Mouse (Mus musculus) skeletal muscle tissue, adult 2 months (tissue): Measurements from ENCODE around the gene Aff1.

Experiments used
- DNase-seq: peaks from one replicate; pipeline ENCODE4 v3.0.0-alpha.2; 2012; ENCODE audit warnings: low read depth, low spot score

Gene Aff1

DNA sequence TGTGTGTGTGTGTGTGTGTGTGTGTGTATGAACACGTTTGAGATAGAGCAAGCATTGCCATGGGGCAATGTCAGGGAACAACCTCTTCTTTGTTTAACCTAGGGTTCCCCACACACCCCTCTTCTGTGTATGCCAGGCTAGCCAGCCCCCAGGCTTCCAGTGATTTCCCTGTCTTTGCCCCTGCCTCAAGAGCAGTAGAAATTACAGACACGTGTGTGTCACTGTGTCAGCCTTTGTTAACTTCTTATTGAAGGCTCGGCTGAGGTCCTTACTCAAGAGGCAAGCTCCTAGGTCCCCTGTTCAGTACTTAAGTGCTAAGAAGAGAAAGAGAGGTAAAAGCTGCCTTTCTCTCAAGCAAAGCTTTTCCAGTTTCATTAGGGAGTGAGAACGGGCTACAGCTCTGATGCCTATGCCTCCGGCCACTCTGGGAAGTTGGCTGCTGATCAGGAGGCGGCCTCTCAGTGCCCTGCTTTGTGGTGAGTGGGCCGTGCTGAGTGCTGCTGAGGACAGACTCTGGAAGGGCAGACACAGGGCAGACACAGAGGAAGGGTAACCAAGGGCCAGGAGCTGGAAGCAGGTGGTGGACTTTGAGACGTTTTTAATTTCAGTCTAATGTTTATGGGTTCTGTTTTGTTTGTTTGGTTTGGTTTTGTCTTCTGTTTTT lies 111.9 kb downstream of the Aff1 start:
- DNase-seq = peak; percentile 54

DNA sequence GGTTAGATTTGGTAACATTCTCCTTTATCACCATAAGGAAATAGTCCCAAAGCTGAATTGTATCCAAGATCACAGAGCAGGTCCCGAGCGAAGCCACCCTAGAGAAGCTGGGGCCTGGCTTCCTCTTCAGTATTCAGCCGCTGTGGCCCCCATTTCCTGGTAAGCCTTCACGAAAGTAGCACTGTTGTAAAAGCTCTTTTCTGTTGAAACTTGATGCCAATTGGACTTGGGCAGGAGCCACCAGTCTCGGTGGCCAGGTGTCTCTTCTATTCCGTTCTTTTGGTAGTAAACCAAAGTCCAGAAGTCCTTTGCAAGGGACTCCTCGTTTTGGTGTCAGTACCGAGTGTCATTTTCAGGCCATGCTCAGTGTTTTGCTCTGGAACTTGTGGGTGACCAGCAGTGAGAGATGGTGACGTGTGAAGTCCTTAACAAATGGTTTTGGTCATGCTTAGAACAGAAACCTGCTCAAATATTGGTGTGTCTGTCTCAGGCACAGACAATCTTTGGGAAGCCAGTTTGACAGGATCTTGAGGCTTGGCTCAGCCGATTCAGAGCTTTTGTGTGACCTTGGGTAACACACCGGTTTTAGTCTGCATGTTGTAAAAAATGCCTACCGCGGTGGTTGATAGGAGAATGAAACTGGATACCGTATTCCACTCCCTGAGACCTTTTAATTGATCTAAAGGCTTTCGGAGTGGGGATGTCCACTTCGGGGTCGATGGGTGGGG lies 114.8 kb downstream of the Aff1 start:
- no peak for DNase-seq

DNA sequence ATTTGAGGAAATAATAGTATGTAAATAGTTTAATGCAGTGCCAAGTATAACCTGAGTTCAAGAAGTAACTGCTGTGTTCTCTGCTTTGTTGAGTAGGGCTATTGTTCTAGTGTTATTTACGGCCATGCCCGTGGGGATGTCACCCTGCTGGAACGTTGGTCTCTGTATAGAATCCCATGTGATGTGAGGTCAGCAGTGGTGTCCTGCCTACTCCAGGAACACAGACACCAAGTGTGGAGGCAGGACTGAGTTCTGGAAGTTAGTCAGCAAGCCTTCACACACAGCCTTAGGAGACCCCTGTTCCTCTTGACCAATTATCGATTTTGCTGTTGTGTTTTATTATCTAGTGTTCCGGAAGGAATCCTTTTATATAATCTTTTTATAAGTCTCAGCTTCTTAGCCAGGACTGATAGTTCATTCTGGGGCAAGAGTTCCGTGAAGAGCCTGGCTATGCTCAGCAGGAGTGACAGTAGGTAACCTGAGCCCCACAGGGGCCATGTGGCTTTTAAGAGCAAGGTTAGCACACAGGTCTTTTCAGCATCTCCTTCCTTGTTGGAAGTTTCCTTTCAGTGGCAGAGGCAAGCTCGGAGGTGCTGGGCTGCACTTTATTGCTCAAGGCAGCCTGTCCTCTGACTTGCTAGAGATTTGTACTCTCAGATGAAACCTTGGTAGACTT lies 115.6 kb downstream of the Aff1 start:
- DNase-seq = peak; percentile 63

DNA sequence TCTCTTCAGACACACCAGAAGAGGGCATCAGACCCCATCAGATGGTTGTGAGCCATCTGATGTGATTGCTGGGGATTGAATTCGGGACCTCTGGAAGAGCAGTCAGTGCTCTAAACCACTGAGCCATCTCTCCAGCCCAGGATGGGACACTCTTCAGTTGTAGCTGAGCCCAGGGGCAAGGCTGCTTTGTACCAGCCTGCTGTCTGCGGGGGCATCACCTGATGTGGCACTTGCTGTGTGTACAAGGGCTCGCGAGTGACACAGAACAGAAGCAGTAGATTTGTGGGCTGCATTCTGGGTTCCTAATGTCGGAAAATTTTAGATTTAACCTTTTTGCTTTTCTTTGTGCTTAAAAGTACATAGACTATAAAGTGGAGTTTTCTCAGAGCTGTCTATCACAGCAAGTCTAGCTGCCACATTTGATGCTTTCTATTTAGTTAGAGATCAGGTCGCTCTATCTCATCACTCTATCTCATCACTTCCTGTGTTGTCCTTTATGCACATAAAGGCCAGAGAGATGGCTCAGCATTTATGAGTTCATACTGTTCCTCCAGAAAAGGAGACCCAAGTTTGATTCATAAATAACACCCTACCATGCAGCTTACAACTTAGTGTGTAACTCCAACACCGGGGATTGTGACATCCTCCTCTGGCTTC lies 117.6 kb downstream of the Aff1 start:
- no peak for DNase-seq

DNA sequence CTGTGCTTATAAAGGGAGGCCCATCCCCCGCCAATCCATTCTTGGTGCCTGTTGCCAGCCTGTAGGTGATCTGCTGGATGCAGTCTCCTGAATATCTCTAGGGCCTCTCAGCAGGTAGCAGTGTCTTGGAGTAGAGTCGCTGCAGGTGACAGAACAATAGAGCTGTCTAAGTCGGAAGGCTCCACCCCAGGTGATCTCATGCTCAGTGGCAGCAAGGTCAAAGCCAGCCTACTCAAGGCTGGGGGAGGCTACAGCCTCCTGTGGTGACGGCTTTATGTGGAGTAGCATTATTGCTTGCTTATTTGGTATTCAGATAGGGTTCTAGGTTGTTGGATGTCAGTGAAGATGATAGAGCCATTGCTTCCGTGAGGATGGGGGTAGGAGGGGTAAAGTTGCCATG lies 121.1 kb downstream of the Aff1 start:
- DNase-seq = no peak

DNA sequence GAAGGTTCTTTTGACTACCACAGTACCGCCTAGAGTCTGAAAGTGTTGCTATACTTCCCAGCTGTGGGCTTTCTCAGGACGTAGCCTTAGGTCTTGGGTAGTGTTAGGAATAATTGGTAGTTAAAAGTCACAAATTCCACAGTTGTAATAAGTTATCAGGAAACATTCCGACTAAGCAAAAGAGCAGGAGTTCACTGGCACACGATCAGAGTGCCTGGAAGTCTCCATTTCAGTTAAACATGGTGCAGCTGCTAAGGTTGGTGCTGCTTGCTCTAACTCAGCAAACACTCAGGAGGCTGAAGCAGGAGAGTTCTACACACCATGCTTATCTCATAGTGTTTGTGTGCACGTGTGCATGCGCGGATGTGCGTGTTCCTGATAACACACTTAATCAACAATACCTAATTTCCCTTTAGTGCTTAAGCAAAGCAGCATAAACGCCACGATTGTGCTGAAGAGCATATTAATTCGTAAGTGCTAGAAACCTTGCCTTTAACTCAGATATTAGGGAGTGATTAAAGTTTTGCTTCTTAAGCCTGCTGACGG lies 121.9 kb downstream of the Aff1 start:
- DNase-seq = no peak

DNA sequence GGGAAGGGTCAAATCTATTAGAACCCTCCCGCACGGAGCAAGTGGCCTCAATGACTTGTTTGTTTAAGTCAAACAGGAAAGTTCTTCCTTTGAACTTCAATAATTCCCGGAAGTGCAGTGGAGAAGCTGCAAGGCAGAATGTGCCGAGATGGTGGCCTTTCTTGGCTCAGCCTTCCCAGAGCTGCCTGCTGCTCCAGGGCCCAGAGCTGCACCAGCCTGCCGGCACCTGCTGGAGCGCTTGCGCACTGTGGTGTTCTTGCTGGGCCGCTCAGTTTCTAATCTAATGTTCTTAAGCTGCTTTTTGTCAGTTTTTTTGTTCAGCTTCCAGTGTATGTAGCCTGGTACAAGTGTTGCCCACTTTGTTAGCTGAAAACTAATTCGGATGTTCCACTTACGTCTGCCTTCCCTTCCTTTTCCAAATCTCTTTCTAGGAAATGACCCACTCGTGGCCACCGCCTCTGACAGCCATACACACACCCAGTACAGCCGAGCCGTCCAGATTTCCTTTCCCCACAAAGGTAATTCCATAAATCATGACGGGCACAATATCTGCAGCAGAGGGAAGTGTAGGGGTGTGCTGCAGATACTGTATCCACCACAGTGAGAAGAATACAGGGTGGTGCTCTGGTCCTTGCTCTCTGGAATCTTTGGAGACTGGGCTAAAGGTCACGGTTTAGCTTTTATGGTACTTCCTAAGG lies 122.5 kb downstream of the Aff1 start:
- no peak for DNase-seq

DNA sequence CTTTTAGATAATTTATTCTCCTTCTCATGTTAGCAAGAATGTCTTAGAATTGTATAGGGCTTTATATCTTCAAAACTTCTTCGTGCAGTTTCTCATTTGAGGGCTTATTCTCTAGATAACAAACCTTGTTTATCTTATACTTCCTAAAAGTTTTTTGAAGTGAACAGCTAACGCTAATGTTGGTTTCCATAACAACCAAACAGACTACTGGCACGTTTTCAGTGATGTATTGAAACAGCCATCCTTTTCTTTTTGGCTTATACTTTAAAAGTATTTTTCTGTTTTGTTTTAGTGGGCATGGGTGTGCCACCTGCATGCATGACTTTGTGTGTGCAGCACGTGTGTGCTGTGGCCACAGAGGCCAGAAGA lies 123.1 kb downstream of the Aff1 start:
- DNase-seq = no peak

DNA sequence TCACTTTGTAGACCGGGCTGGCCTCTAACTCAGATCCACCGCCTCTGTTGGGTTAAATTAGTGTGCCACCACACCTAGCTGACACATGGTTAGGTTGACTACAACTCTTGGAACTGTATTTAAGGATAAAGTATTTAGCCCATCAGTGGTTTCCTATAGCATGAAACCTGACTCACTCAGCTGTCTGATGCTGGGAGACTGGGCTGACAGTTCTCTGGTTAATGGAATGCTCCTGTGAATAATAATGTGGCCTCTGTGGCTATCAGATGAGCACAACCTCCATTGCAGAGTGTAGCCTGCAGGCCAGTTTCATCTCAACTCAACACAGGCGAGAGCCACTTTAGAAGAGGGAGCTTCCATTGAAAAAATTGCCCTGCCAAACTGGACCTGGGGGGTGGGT lies 124.5 kb downstream of the Aff1 start:
- no peak for DNase-seq

DNA sequence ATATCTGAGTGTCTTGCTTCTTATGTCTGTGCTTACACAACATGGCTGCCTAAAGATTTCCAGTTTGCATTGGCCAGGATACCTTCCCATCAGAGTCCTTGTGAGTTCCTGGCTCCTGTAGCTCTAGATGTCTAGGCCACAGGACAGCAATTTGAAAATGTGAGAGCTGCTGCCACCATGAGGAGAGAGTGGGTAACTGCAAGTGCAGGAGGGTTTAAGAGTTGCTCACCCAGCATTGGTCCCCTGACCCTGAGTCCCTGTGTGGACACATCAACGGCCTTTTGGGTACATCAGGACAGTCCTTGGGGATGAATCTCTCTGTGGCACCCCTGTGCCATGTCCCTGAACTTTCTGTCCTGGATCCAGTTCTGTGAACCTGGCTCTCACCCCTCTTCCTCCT lies 125.6 kb downstream of the Aff1 start:
- peak; percentile 82 for DNase-seq

DNA sequence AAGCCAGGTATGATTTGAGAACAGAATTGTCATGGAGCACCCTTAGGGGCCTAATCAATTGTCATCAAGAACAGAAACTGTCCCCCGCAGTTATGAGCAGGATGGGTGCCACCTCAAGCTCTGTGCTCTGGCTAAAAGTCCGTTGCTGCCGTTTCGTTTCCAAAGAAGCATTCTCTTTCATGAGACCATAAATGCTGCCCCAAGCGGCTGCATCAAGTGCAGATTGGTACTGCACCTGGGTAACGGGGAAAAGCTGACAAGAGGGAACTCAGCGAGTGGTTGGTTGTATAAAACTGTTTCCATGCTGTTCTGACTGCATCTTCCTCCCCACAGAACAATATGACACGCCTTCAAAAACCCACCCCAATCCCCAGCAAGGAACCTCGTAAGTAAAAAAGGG lies 126.4 kb downstream of the Aff1 start:
- no peak for DNase-seq

DNA sequence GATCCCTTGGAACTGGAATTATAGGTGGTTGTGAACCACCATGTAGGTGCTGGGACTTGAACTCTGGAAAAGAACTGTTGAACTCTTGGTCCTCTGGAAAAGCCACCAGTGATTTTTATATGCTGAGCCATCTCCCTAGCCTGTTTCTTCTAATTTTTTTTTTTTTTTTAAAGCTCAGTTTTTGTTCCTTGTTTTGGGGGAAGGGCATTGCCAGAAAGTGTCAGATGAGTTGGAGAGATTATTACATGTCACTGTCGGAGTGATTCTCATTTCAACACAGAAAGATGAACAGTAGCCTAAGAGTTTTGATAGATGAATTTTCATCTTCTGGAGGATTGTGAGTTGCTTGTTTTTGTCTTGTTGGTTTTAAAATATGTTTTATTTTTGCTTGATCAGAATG lies 127.5 kb downstream of the Aff1 start:
- no peak for DNase-seq

DNA sequence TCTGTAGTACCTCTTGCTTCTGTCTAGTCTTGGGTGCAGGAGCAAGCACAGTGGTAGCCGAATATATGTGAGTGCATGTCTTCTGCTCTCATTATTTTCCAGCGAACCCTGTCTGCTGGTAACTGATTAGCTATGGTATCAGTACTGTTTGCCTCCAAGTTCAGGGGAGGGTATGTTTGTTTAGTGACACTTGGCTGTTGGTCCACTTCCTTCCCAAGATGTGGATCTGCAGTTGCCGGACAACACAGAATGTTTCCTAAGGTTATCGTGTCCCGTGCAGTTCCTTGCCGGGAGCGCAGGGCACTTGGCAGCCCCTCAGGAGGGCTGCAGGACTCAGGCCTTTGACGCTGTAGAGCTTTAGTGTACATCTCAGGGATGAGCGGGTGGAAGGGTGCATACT lies 128.9 kb downstream of the Aff1 start:
- DNase-seq = no peak

DNA sequence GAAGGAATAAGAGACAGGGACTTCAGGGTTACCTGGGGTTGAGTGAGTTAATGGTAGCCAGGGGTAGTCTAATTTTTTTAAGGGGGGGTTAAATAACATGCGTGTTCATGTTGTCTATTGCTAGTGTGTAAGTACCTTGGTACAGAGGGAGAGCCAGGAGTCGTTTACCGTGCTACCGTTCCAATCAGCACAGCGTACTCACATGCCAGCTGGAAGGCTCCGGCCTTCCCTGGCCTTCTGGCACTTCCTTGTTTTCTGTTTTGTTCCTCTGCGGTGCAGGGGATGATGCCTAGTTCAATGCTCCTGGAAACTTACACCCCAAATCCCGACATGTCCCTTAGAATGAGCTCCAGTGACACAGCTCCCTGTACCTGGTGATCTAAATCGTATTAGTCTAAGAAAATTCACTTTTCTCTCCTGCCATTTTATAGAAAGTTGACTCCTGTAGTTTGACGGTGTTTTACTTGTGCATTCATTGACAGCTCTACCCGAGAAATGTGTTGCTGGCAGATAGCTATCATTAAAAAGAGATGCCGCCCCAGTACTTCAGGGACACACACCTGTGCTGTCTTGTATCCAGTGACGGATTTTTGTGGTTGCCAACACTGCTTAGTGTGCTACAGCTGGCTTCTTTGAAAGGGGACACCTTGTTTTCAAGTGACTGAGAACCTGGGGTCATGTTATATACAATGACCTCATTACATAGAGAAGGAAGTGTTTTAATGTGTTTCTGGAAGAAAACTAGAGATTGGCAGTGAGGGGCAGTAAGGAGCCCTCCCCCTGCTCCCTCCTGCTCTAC lies 129.5 kb downstream of the Aff1 start:
- DNase-seq = no peak

DNA sequence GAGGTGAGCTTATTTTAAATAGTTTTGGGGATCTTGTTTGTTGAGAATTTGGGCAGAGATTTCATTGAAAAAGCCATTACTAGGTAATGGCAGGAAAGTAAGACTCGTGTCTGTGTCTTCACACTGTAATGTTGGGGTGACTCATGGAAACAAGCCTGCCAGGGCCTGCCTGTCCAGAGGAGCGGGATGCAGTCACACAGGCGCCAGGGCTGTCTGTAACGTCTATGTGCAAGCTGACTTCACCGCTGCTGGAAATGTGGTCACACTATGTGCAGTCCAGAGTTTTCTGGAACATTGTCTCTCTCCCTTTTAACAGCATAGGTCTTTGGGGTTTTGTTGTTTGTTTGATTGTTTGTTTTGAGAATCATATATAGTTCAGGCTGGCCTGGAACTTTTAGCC lies 130.8 kb downstream of the Aff1 start:
- no peak for DNase-seq

DNA sequence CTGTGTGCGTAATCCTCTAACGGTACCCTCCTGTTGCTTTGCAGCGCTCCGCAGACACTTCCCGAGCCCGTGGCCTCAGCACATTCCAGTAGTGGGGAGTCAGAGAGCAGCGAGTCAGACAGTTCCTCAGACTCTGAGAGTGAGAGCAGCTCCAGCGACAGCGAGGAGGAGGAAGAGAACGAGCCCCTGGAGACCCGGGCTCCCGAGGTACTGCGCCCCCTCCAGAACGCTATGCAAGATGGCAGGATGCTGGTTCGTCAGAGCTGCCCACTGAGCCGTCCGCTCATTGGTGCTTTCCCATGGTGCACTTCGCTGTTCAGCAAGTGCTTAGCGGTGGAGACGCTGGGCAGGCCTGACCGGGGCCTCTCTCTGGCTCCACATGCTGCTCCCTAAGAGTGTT lies 136.1 kb downstream of the Aff1 start:
- DNase-seq = no peak

DNA sequence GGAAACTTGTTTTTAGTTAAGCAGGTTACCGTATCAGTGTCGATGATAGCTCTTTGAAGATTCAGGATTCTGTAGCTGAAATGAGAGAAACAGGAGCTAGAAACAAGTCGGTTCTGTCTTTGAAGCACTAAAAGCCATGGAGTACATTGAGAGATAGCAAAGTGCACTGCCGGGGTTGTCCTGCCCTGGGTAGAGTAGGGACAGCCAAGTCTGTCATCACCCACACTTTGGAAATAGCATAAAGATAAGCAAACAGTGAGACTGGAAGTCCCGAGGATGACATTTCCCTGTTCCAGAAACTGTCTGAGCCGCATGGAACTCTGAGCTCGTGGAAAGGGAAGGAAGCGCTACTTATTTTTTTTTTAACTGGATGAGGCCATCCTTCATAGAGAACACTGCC lies 136.6 kb downstream of the Aff1 start:
- no peak for DNase-seq

DNA sequence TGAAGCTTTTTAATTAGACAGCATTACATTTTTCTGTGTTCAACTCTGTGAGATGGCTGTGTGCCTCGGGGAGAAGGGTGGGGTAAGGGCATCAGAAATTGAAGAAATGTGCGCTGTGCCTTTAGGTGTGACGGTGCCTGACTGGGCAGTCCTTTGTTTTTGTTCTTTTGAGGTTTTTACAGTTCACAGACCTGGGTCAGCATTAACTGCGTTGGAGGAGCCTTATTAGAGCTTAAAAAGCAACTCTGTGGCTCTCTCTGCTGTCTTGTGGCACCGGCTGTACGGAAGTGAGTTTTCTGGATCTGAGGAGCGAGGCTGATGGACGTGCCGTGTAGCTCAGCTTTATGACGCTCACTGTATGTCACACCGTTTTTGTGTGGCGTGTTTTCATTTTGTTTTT lies 137.0 kb downstream of the Aff1 start:
- DNase-seq = no peak

DNA sequence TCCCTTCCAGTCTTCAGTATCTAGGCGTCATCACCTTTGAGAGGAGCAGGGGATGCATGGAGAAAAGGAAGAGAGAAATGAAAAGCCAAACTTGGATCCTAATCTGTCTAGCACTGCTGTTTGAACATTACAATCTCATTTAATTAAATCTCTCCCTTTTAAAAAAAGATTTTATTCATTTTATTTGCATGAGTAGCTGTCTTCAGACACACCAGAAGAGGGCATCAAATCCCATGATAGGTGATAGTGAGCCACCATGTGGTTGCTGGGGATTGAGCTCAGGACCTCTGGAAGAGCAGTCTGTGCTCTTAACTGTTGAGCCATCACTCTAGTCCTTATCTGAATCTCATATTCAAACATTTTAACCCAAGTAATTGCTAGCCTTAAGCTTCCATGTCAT lies 138.7 kb downstream of the Aff1 start:
- DNase-seq = no peak

DNA sequence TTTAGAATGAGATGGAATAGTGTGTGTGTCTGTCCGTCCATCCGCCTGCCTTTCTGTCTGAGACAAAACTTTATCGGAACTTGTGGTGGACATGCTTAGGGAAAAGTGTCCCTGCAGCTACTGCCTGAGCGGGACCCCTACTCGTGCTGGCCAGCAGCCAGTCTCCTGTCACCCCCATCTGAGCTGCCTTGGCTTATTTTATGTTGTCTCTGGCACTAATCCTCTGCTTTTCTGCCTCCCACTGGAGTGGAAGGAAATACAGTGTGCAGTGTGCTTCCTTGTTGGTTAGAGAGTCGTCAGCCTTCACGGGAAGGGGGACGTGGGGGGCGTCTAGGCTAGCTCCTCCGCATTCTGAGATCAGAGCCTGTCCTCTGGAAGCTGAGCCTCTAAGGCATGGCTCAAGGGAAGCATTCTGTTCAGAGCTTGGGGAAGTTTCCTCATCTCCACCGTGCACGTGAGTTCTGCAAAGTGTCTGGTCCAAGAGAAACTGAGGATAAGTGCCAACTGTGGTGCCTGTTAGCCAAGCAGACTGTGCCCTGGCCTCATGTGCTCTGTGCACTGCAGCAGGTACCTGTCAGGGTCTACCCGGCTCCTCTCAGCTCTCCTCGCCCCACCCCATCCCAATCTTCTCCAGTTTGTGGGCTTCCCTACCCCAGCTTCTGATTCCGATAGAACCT lies 143.4 kb downstream of the Aff1 start:
- no peak for DNase-seq
